Mouse (Mus musculus) common myeloid progenitor, adult 5-6 weeks (primary cell): ENCODE measurements around the gene Sept9. TPM values are rescaled to one million over a fixed set of nuclear protein-coding genes. Genes with fewer than 3 reads are reported as not detected.
A peak's percentile ranks its signal among the peaks of the same experiment; 100 is the strongest.

Source experiments
- ATAC-seq: replicated peaks from 2 replicates; pipeline ENCODE4 v1.8.0; 2016; ENCODE audit warnings: low read depth, mild to moderate bottlenecking, moderate TSS enrichment, inconsistent platforms; ENCODE audit not compliant: poor library complexity, severe bottlenecking
- total RNA-seq: library from RNA; stranded (forward); fragments of 200-1000, 187-1606 nt; gene quantifications from 2 replicates; pipeline ENCODE4 v1.2.3, GENCODE M21; 2017

The Sept9 gene
- total RNA-seq, 1 experiment from 2014 or later = 123 TPM

DNA sequence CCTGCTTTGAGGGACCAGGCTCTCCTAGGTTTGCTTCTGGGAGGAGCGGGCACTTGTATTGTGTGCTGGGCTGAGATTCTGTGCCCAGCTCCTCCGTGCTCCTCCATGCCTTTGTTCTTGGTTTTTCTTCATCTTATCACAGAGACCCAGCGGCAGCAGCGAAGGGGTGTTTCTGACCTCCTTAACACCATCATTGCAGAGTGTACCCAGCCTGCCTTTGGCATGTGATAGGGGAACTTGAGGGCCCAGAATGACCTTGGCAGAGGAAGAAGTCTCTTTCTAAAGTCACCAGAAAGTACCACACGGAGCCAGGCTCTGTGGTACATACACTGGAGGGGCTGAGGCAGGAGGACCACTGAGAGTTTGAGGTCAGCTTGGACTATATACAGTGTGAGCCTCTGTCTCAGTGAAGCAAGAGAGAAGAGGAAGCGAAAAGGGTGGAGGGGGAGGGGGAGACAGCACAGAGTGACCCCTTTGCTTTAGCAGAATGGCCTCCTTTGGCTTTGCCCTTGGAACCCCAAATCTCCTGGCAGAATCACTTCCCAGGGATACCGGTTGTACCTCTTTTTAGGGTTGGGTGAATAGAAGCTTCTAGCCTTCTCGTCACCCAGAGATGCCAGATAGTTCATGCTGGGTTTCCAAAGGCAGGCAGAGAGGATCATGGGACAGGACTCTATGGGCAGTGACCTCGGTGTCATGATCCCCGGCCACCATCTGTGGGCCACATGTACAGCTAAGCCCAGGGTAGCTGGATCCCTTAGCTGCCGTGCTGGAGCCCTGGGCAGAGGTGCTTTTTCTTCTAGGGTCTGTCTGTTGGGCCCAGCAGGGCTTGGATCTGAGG, 83.8 kb downstream of the Sept9 start:
- ATAC-seq = peak; percentile 51

DNA sequence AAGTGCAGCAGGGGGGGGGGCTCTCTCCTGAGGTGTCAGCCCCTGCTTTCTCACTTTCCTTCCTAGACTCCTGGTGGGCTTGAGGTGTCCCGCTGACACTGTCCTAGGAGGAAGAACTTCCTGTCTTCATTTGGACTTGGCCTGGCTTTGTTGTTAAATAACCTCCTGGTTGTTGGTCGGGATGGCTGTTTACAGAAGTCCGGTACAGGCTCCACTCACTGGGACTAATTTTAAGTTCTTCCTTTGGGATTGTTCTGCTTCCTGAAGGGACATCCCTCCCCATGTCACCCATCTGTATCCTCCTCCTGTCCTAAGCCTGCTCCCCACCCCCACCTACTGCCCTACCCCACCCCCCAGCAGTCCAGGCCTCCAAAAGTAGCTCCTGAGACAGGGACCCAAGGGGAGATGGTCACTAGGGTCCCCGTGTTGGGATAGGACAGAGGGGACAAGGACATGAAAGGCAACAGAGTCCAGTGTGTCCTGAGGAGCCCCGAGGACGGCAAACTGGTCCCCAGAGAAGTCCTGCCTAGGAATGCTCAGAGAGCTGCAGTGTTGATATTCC, 84.5 kb downstream of the Sept9 start:
- ATAC-seq = no peak

GRCm38 (mm10) chr11:117284721-117285605, 85.5 kb downstream of the Sept9 start:
- ATAC-seq = no peak

- ATAC-seq = no peak
These were observed 86.1 kb downstream of the Sept9 start for GRCm38 (mm10) chr11:117285606-117285931.

DNA sequence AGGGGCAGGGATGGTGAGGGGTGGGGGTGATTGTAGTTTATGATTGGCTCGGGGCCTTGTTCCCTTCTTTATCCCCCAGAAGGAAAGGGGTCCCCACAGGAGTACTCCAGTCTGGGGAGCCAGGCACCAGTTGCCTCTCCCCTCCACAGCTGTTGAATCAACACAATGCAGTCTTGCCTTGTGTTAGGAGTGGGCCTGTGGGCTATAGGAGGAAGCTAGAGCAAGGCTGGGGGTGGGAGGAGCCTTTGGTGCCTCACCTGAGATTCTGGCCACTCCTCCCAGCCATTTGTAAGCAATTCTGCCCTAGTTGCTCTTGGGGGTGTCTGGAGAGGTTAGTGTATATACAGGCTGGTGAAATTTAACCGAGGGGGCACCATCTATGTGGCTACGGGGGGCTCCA, 88.3 kb downstream of the Sept9 start:
- ATAC-seq = no peak

DNA sequence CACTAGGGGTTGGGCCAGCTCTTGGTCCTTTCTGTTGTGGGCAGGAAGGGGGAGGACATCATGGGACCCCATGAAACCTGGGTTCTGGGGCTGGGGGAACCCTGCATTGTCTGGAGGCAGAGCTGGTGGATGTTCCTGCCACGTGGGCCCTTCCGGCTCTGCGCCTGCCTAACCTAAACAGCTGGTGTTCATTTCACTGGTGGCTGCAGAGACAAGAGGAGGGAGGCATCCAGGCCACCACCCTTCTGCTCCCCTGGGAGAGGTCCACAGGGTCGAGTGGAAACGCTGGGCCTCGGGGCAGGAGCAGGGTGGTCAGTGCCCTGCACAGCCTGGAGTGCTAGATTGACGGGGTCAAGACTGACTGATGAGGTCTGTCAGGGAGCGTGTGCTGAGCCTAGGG, 89.3 kb downstream of the Sept9 start:
- ATAC-seq = no peak

- ATAC-seq = no peak
These were observed 92.0 kb downstream of the Sept9 start for GRCm38 (mm10) chr11:117291271-117292059.

DNA sequence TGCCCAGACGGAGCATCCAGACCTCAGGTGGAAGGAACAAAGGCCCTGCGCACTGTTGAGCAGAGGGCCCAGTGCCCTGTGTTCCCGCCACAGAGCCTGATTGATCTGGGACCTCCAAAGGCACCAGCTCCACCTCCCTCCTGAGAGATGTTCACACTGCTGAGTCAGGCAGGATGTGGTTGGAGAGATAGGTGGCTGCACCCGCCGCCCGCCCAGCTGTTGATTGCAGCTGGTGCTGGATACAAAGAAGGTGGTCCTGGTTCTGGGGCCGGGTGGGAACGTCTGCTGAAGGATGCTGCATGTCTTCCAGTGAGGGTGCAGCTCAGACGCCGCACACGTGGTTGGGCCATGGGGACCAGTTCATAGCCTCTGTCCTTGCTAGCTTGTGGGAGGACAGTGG, 93.0 kb downstream of the Sept9 start:
- ATAC-seq = peak; percentile 89

GRCm38 (mm10) chr11:117295266-117295665, 95.8 kb downstream of the Sept9 start:
- ATAC-seq = no peak

DNA sequence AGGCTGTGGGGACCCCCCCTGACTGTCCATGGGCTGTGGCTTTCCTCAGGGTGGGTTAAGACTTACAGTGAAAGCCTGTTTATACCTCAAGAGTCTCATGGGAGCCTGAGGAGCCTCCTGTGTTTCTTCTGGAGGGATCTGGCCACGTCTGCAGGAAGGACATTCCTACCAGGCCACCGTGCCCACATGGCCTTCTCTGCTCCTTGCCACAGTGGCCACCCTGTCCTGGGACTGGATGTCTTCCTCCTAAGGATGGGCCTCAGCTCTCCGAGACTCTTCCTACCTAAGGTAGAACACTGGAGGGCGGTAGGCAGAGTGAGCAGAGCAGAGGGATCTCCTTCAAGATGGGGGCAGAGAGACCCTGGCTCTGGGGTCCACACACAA, 96.6 kb downstream of the Sept9 start:
- ATAC-seq = no peak

- ATAC-seq = no peak
These were observed 97.2 kb downstream of the Sept9 start for GRCm38 (mm10) chr11:117296500-117297189.

DNA sequence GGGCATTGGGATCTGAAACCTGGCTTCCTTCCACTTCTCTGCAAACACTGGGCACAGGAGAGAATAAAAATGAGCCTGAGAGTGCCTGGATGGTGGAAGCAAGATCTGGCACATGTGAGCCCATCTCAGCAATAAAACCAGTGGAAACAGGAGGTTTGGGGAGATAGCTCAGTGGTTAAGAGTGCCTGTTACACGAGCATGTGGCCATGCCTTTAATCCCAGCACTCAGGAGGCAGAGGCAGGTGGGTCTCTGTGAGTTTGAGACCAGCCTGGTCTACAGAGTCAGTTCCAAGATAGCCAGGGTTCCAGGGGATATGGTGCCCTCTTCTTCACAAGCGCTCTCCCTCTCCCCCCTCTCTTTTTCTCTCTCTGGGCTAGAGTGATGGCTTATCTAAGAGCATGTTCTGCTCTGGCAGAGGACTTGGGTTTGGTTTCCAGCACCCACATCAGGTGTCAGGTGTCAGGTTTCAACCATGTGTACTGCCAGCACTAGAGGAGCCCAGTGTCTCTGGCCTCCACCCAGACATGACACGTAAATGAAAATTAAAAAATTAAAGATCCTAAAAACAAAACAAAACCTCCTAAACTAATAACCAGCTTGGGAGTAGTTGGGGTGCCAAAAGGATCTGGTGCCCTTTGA, 97.8 kb downstream of the Sept9 start:
- ATAC-seq = no peak

GRCm38 (mm10) chr11:117299741-117300140, 100.3 kb downstream of the Sept9 start:
- no peak for ATAC-seq

GRCm38 (mm10) chr11:117300809-117301208, 101.3 kb downstream of the Sept9 start:
- no peak for ATAC-seq

DNA sequence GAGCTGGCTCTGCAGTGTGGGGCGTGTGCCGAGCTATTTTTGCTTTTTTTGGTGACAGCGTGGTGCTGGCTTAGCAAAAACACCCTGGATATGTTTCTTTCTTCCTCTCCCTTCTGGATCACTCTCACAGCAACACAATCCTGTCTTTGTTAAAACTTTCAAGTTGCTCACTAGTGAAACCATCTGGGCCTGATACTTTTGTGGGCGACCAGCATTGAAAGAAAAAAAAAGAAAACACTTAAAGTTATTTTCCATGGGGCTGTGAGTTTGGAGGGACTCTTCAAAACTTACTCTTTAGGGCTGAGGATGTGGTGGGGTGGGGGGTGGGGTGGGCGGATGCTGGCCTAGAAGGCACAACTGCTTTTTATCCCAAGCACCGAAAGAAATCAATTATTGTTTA, 102.3 kb downstream of the Sept9 start:
- ATAC-seq = no peak

GRCm38 (mm10) chr11:117302371-117302770, 102.9 kb downstream of the Sept9 start:
- ATAC-seq = no peak

GRCm38 (mm10) chr11:117305509-117306188, 106.2 kb downstream of the Sept9 start:
- ATAC-seq = no peak

- ATAC-seq = peak; percentile 26
These were observed 107.0 kb downstream of the Sept9 start for GRCm38 (mm10) chr11:117306311-117307088.
